Mouse (Mus musculus) lung, adult 2 months (tissue): ENCODE measurements around the gene Gm20388.

Experiments
- CTCF ChIP-seq: fragments of 200-500 bp; IDR thresholded peaks from 2 replicates; pipeline ENCODE4 v1.5.1; 2011; ENCODE audit warnings: mild to moderate bottlenecking, low read length, control low read depth; ENCODE audit not compliant: insufficient read depth
- POLR2A ChIP-seq: fragments of 200-500 bp; IDR thresholded peaks from 2 replicates; pipeline ENCODE4 v1.6.1; 2011; ENCODE audit warnings: low read depth, mild to moderate bottlenecking, control low read depth, low read length, borderline replicate concordance; ENCODE audit errors: extremely low read depth

- TF ChIP-seq CTCF (peak; percentile 41), POLR2A (no peak)
Observed at GRCm38 (mm10) chr8:120887254-120887653, 976.6 kb downstream of the Gm20388 start.
